Comparison of ENCODE assay signal across 8 mouse cellular contexts in genomic region chr10:81568381-81569191, GRCm38 (mm10). TPM values are rescaled to one million over a fixed set of nuclear protein-coding genes. Genes with fewer than 3 reads are reported as not detected.
A peak's percentile ranks its signal among the peaks of the same experiment; 100 is the strongest.
DNase-seq lines count a peak whose midpoint lies in the region; ATAC-seq and TF ChIP-seq lines count a peak whose summit lies in the region.

No protein-coding gene starts in this region.

- intact Hi-C loops in heart, postnatal 25 days (cut with DNase I), result no loop called here

- peaks cover 61% of the 10 kb centered on the region for H3K4me1 ChIP-seq in embryonic facial prominence, embryonic 14.5 days (ENCODE audit: control insufficient read depth, insufficient read depth, low read length)
- peaks cover 11% of the 10 kb centered on the region for H3K4me1 ChIP-seq in kidney, adult 2 months (ENCODE audit: control insufficient read depth, insufficient read depth, low read length)

- H3K4me2 ChIP-seq in embryonic facial prominence, embryonic 14.5 days (ENCODE audit: low read depth, low read length), result peak overlapping the region; percentile 33

- 0 out of 2 replicates have a peak, but pooled peaks have one; percentile 1 for ATAC-seq in embryonic facial prominence, embryonic 14.5 days (ENCODE audit: low read depth)
- no peak for ATAC-seq in erythroblast, adult 5-6 weeks (replicated peaks; ENCODE audit: low FRiP score, poor library complexity, severe bottlenecking)

- H3K4me3 ChIP-seq in embryonic facial prominence, embryonic 14.5 days (ENCODE audit: low read depth, low read length), result no peak overlapping the region
- no peak overlapping the region for H3K4me3 ChIP-seq in kidney, adult 2 months (ENCODE audit: insufficient read depth, low read depth, low read length)

- TF ChIP-seq CTCF in kidney, adult 2 months (conservative IDR thresholded peaks at IDR 0.05; ENCODE audit: insufficient read depth, insufficient read length, low read depth, low read length), result no peak

- no peaks in the 10 kb centered on the region for H3K27me3 ChIP-seq in embryonic facial prominence, embryonic 14.5 days (replicated peaks; ENCODE audit: control insufficient read depth, insufficient read depth, low read length)
- H3K27me3 ChIP-seq in kidney, adult 2 months (replicated peaks; ENCODE audit: control insufficient read depth, insufficient read depth, low read length), result no peaks in the 10 kb centered on the region

- peak overlapping the region; percentile 28; the same call in 1 of the 2 replicates for H3K9ac ChIP-seq in embryonic facial prominence, embryonic 14.5 days (ENCODE audit: low read depth, low read length)

- DNase-seq in heart, adult 11 months, result peak; percentile 95
- no peak for DNase-seq in heart, postnatal 25 days (ENCODE audit: low spot score)
- DNase-seq in embryonic facial prominence, embryonic 14.5 days (ENCODE audit: low spot score), result peak; percentile 92
- DNase-seq in kidney, adult 2 months, result peak; percentile 74
- peak; percentile 52 for DNase-seq in lung, postnatal 36 days
- DNase-seq in thymus, postnatal 36 days, result peak; percentile 57 to 71
- no peak for DNase-seq in embryo, embryonic 10 days (ENCODE audit: low spot score)

- peaks cover 30% of the 10 kb centered on the region for H3K36me3 ChIP-seq in embryonic facial prominence, embryonic 14.5 days (ENCODE audit: control insufficient read depth, insufficient read depth, low read length)
- H3K36me3 ChIP-seq in kidney, adult 2 months (ENCODE audit: control insufficient read depth, insufficient read depth, low read length), result peaks cover 4% of the 10 kb centered on the region

- TF ChIP-seq POLR2A in kidney, adult 2 months (IDR thresholded peaks at IDR 0.05; ENCODE audit: low read depth, low read length), result no peak

- no peaks in the 10 kb centered on the region for H3K9me3 ChIP-seq in embryonic facial prominence, embryonic 14.5 days (ENCODE audit: control insufficient read depth, low read length)

- WGBS in embryonic facial prominence, embryonic 14.5 days, result 7% methylated on average over 14 of the region's 16 CpGs
- WGBS in kidney, adult 2 months, result 22% methylated on average over 16 of the region's 16 CpGs

- H3K27ac ChIP-seq in embryonic facial prominence, embryonic 14.5 days (replicated peaks; ENCODE audit: low read depth, low read length), result peak overlapping the region; percentile 89
- H3K27ac ChIP-seq in kidney, adult 2 months (ENCODE audit: insufficient read depth, low read depth, low read length), result peak overlapping the region; percentile 70

RNA-seq across cellular contexts. Expression of gene Tle2, which starts 5.8 kb away (rescaled TPM):
- total RNA-seq in heart, postnatal 25 days (2021), result 1 to 10 TPM; 8.4 to 9.7 TPM
- polyA plus RNA-seq in embryonic facial prominence, embryonic 14.5 days (2014; fragmentation: Nextera tagmentation; extraction: Ambion mirVana), result 30.2 and 39.4 TPM in 2 replicates
- polyA plus RNA-seq in kidney, adult 2 months (2012; rRNA removed), result 63.7 and 93.5 TPM in 2 replicates
- total RNA-seq in erythroblast, adult 5-6 weeks (2015; ENCODE audit: low replicate concordance), result not detected in 2 replicates
- total RNA-seq in erythroblast, adult 5-6 weeks (2017; ENCODE audit: low replicate concordance), result not detected in 2 replicates

RNA-seq across cellular contexts. Expression of gene Aes, which starts 9.3 kb away (rescaled TPM):
- total RNA-seq in heart, postnatal 25 days (2021), result 1,000 to 10,000 TPM; 1,086 to 1,128 TPM
- 387 and 412 TPM in 2 replicates for polyA plus RNA-seq in embryonic facial prominence, embryonic 14.5 days (2014; fragmentation: Nextera tagmentation; extraction: Ambion mirVana)
- 2,250 and 2,535 TPM in 2 replicates for polyA plus RNA-seq in kidney, adult 2 months (2012; rRNA removed)
- total RNA-seq in erythroblast, adult 5-6 weeks (2015; ENCODE audit: low replicate concordance), result 68.5 and 77.8 TPM in 2 replicates
- 31.4 and 81.9 TPM in 2 replicates for total RNA-seq in erythroblast, adult 5-6 weeks (2017; ENCODE audit: low replicate concordance)

RNA-seq across cellular contexts. Expression of gene Gna11, which starts 23.6 kb away (rescaled TPM):
- total RNA-seq in heart, postnatal 25 days (2021), result 10 to 100 TPM; 49.6 to 54.6 TPM
- 87.7 and 88.4 TPM in 2 replicates for polyA plus RNA-seq in embryonic facial prominence, embryonic 14.5 days (2014; fragmentation: Nextera tagmentation; extraction: Ambion mirVana)
- polyA plus RNA-seq in kidney, adult 2 months (2012; rRNA removed), result 93.0 and 107 TPM in 2 replicates
- total RNA-seq in erythroblast, adult 5-6 weeks (2015; ENCODE audit: low replicate concordance), result 1.9 and 2.1 TPM in 2 replicates
- total RNA-seq in erythroblast, adult 5-6 weeks (2017; ENCODE audit: low replicate concordance), result 5.9 and 10.9 TPM in 2 replicates

RNA-seq across cellular contexts. Expression of gene Tle6, which starts 32.3 kb away (rescaled TPM):
- total RNA-seq in heart, postnatal 25 days (2021), result 1 to 10 TPM; 6.7 to 7.4 TPM
- polyA plus RNA-seq in embryonic facial prominence, embryonic 14.5 days (2014; fragmentation: Nextera tagmentation; extraction: Ambion mirVana), result 17.1 and 17.8 TPM in 2 replicates
- 3.9 and 4.3 TPM in 2 replicates for polyA plus RNA-seq in kidney, adult 2 months (2012; rRNA removed)
- total RNA-seq in erythroblast, adult 5-6 weeks (2015; ENCODE audit: low replicate concordance), result 1.7 and 2.7 TPM in 2 replicates
- total RNA-seq in erythroblast, adult 5-6 weeks (2017; ENCODE audit: low replicate concordance), result not detected in 2 replicates

RNA-seq across cellular contexts. Expression of gene BC025920, which starts 37.5 kb away (rescaled TPM):
- 1 to 10 TPM; 1.9 to 2.8 TPM for total RNA-seq in heart, postnatal 25 days (2021)
- 0.20 and 0.61 TPM in 2 replicates for polyA plus RNA-seq in embryonic facial prominence, embryonic 14.5 days (2014; fragmentation: Nextera tagmentation; extraction: Ambion mirVana)
- polyA plus RNA-seq in kidney, adult 2 months (2012; rRNA removed), result 1.0 and 1.1 TPM in 2 replicates
- 2.9 and 6.0 TPM in 2 replicates for total RNA-seq in erythroblast, adult 5-6 weeks (2015; ENCODE audit: low replicate concordance)
- 2.0 and 8.8 TPM in 2 replicates for total RNA-seq in erythroblast, adult 5-6 weeks (2017; ENCODE audit: low replicate concordance)

Comparison
In these comparisons a context has a peak if more than half of its experiments do, and no peak if none do; other contexts are left out.
1. DNase-seq: peak in heart, adult 11 months (single experiment), embryonic facial prominence, embryonic 14.5 days (single experiment), kidney, adult 2 months (single experiment), lung, postnatal 36 days (single experiment) and thymus, postnatal 36 days (2 of 2); none in heart, postnatal 25 days (single experiment) and embryo, embryonic 10 days (single experiment).
2. RNA of gene Tle2, which starts 5.8 kb away (total RNA-seq): 8.4 to 9.7 TPM in heart, postnatal 25 days; not detected in erythroblast, adult 5-6 weeks; every median in the first group is over 4 times any median in the second.
3. RNA of gene Aes, which starts 9.3 kb away (total RNA-seq): 1,086 to 1,128 TPM in heart, postnatal 25 days; 31.4 to 81.9 TPM in erythroblast, adult 5-6 weeks; every median in the first group is over 10 times any median in the second.
4. RNA of gene Gna11, which starts 23.6 kb away (total RNA-seq): 49.6 to 54.6 TPM in heart, postnatal 25 days; 1.9 to 10.9 TPM in erythroblast, adult 5-6 weeks; every median in the first group is over 4 times any median in the second.